Mouse (Mus musculus) layer of hippocampus, adult 18-20 months (tissue): ENCODE measurements at regions not wholly inside any gene's neighbourhood (a gene's known extent, or its start where the extent isn't known, plus 50 kb on each side); places are given as distances from the start of the nearest gene placed in this dataset.
A peak's percentile ranks its signal among the peaks of the same experiment; 100 is the strongest.

ENCODE experiments used
- DNase-seq, 2 experiments: peaks; one replicate each; pipeline ENCODE4 v3.0.0; 2022; ENCODE audit warnings: low spot score in 2 of 2

- DNase-seq, result no peak
These were observed 51.2 kb upstream of the Suclg2 start for GRCm38 (mm10) chr6:95769808-95770207.

DNA sequence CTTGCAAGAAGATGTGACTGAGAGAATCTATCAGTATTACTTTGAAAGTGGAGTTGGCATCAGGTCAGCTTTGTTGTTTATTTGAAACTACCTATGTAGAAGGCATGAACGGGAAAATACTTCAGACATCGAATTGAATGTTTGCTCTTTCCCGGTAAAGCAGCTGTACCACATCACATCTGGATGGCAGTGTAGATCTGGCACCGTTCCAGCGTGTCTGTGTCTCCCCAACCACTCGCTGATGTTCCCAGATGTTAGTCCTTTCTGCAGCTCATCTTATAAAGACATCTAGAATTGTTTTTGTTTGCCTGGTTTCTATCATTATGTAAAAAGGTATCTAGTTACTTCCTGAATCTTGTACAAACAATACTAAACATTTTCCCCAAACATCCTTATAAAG is 83.1 kb upstream of the Suclg2 start:
- no peak for DNase-seq

GRCm38 (mm10) chr6:95841502-95841901 is 122.9 kb upstream of the Suclg2 start:
- DNase-seq, result no peak

GRCm38 (mm10) chr6:95846536-95846935 is 127.9 kb upstream of the Suclg2 start:
- no peak for DNase-seq

DNA sequence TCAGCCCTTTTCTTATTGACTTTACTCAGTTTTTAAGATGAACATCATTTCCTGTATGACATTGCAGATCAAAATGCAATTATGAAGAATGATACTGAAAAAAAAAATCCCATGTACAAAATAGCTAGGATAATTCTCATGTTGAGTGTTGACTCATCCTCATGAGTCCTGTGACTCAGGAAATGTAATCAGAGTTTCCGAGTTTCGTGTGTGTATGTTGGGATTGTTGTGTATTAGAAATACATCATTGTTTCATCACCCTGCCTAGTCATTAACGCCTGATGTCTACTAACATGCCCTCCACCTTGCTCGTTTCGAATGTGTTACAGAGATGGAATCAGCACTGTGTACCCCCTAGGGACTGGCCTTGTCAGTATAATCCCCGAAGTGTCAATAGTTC is 156.9 kb upstream of the Suclg2 start:
- DNase-seq, result no peak

DNA sequence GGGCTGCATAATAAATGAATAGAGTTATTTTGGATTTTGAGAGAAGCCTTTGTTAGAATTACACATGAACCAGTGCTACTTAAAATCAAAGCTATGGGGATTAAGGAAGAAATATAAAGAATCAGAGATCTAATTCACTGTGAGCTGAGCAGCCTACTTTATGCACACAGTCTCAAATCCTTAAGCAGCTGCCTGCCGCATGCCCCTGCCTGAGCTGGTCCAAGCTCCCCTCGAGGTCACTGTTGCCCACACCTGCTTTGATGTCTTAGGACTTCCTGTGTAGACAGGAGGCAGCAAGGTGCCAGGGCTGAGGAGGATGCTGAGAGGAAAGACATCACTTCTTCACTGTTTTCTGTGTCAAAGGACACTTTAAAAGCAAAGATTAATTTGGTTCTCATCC is 157.7 kb upstream of the Suclg2 start:
- DNase-seq, result no peak

- DNase-seq, result no peak
These were observed 168.0 kb upstream of the Suclg2 start for GRCm38 (mm10) chr6:95886645-95887044.

DNA sequence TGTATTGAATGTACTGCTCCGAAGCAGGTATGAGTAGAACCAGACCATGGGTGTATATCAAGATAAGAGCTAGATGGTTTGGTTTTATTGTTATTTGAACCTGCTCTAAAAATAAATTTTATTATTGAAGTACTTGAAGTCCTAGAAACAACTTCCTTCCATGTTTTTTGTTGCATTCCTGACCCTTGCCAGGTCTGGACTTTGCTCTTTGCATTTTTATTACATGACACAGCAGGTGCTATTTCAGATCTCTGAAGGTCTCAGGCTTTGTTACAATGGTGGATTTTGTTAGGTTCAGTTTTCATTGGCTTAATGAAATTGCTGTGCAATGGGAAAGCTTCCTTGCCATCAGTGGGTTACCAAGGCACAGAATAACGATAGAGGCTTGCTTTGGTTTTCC is 184.0 kb upstream of the Suclg2 start:
- no peak for DNase-seq

DNA sequence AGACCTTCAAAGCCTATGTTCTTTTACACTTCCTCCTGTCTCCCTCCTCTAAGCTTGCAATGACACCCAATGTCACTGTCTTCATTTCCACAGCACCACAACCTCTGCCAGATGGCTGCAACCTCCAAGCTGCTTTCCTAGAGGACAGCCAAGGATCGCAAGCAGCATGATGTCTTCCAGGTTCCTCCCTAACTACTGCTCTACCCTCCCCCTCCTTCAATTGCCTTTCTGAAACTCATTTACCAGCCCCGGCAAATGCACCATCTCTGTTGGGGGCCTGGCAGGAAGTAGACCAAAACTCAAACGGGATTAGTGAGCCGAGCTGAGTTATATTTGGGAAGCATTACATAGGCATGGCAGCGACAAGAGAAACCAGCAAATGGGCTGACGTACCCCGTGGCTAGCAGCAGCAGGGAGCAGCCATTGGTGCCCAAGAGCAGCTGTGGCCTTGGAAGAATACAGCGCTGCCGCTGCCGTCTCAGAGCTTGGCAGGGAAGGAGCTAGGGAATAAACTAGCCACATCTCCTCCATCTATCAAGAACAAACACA is 185.6 kb upstream of the Suclg2 start:
- DNase-seq, result peak in 1 of 2 experiments; percentile 2

DNA sequence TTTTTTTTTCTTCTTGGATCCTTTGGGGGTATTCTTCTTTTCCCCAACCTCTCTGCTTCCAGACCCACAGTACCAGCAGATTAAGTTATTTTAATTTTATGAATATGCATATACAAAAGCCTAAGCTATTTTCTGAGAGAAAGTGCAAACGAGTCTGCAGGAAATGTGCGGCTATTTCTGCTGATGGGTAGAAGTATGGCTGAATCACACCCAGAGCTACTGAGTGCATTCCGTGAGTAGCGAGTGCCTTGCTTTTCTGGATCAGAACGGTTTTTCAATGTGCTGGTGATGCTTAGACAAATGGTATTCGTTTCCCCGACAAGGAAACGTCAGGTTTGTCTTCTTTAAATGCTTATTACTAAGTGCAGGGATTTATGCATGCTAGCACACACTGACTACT is 186.5 kb upstream of the Suclg2 start:
- peak in 1 of 2 experiments; percentile 12 for DNase-seq

DNA sequence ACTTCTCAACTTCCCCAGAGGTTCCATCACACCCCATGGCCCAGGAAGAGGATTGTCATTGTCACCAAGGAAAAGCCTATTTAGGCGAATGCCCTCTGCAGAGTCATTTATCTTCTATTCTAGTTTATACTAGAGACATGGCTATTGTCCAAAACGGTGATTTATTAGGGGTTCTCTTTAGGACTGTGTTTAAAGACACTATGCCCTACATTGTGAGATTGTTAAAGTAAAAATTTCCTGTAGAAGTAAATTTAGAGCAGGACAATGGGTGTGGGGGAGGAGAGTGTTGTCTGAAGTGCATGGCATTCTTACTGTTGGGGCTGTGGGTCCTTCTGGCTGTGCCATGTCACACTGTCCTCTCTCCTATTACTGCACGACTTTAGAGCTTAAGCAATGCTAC is 191.2 kb upstream of the Fam19a1 start:
- DNase-seq, result no peak

GRCm38 (mm10) chr6:95934561-95934960 is 178.4 kb upstream of the Fam19a1 start:
- DNase-seq, result no peak

GRCm38 (mm10) chr6:95936504-95936903 is 176.4 kb upstream of the Fam19a1 start:
- DNase-seq, result no peak

- DNase-seq, result no peak
These were observed 173.9 kb upstream of the Fam19a1 start for GRCm38 (mm10) chr6:95939052-95939451.

GRCm38 (mm10) chr6:95960745-95961144 is 152.2 kb upstream of the Fam19a1 start:
- no peak for DNase-seq

DNA sequence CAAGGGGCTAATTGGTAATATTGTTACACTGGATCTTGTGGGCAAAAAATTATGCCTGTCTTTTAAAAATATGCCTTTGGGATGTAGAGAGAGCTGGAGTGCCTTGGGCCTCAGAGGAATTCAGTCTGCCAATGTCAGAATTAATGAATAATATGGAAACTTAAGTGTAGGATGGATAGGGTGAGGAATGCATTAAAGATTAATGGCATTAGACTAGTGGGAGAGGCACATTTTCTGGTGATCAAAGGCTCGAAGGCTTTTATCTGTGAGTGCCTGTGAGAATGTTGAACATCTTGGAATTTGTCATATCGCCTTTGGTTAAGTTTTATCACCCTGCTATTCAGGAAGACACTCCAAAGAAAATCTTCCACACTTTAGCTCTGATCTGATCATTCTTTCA is 146.7 kb upstream of the Fam19a1 start:
- no peak for DNase-seq

GRCm38 (mm10) chr6:95975994-95976393 is 137.0 kb upstream of the Fam19a1 start:
- no peak for DNase-seq

DNA sequence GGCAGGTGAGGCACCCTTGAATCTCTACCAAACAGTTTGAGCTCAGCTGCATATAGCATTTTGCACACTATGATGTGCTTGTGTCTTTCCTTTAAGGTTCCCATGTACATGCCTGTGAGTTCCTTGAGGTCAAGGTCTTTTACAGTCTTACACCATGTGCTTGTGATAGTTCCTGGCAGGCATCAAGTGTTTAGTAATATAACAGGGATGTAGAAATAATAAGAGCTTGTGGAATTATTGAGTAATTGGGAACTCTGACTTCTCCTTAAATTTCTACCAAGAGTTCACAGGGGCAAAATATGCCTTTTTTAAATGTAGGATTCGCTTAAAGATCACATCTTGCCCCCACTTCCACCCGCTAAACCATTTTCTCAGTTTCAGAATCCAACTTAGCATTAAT is 115.9 kb upstream of the Fam19a1 start:
- no peak for DNase-seq

DNA sequence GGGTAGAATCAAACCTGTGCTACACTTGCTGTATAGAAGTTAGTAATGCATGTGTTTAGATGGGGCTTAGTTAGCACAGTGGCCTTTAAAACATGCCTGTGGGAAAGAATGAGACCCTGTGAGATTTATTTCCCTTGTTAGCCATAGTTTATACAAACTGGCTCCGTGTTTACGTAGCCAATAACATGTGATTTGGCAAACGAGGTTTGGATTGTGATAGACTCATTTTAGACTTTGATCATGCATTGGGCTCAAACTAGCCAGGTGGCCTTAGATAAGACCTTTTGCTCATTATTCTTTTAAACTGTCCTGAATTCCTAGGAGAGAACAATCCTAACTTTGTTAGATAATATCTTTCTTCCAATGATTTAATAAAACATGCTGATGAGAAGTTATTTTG is 115.2 kb upstream of the Fam19a1 start:
- DNase-seq, result no peak

GRCm38 (mm10) chr6:95999441-95999840 is 113.5 kb upstream of the Fam19a1 start:
- DNase-seq, result no peak

DNA sequence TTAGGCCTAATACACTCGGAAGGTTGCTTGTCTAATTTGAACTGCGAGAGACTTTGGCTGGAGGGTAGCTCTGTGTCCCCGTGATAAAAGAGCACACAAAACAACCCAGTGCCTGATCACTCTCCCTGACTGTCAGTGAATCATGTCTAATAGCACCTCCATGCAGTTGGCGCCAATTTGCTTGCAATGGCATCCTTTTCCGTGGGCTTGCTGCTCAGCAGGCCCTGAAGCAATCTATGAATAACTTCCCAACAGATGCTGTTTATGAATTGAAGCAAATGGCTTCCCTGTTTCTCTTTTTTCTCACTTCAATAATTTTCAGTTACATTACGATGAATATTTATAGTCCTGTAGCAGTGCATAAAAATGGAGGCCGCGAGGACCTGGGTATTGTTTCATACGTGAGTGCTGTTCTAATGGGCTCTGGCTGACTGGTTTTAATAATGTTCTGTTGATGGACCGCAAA is 112.9 kb upstream of the Fam19a1 start:
- DNase-seq, result peak; percentile 52 to 81

- peak in 1 of 2 experiments; percentile 51 for DNase-seq
These were observed 101.7 kb upstream of the Fam19a1 start for GRCm38 (mm10) chr6:96011299-96011698.

GRCm38 (mm10) chr6:96028022-96028704 is 84.8 kb upstream of the Fam19a1 start:
- no peak for DNase-seq
